Mouse (Mus musculus) brain, embryonic 14.5 days (tissue): Measurements from ENCODE around the gene Oxgr1.

ENCODE experiments used
- CTCF ChIP-seq: fragments of 200-500 bp; IDR thresholded peaks from 2 replicates; pipeline ENCODE4 v1.5.1; 2012; ENCODE audit warnings: inconsistent platforms, mild to moderate bottlenecking, moderate library complexity, borderline replicate concordance; ENCODE audit not compliant: insufficient read depth, insufficient read length; ENCODE audit errors: extremely low read depth
- POLR2A ChIP-seq: fragments of 200-500 bp; IDR thresholded peaks from 2 replicates; pipeline ENCODE4 v1.6.1; 2012; ENCODE audit warnings: mild to moderate bottlenecking, inconsistent platforms, borderline replicate concordance; ENCODE audit not compliant: poor library complexity, insufficient read depth, insufficient read length, severe bottlenecking; ENCODE audit errors: extremely low read depth

- TF ChIP-seq POLR2A (no peak), CTCF (no peak)
Observed at GRCm38 (mm10) chr14:119987257-119987656, 55.0 kb downstream of the Oxgr1 start.
